Mouse (Mus musculus): ENCODE results near the gene Lamp2.
A peak's percentile ranks its signal among the peaks of the same experiment; 100 is the strongest.
"Not testable (repeated sequence)": the region's sequence is repeated elsewhere in the genome, so short reads cannot be mapped to it uniquely, and the experiment has no call there.

Lamp2 gene

GRCm38 (mm10) chrX:38455890-38456634 is at the start of gene Lamp2:
TSS of gene Lamp2 (minus strand) at chrX:38456454.
- ATAC-seq (ENCODE audit: low TSS enrichment): peak; percentile 100

GRCm38 (mm10) chrX:38504846-38505245 is 48.6 kb upstream of the Lamp2 start:
- no peak for ATAC-seq (ENCODE audit: low TSS enrichment)

- not testable (repeated sequence) for ATAC-seq (ENCODE audit: low TSS enrichment)
Observed at GRCm38 (mm10) chrX:38502182-38502581, 45.9 kb upstream of the Lamp2 start.

- not testable (repeated sequence) for ATAC-seq (ENCODE audit: low TSS enrichment)
Observed at GRCm38 (mm10) chrX:38485464-38485863, 29.2 kb upstream of the Lamp2 start.

- ATAC-seq (ENCODE audit: low TSS enrichment): no peak
Observed at GRCm38 (mm10) chrX:38478583-38478982, 22.3 kb upstream of the Lamp2 start.

GRCm38 (mm10) chrX:38473537-38474299 is 17.5 kb upstream of the Lamp2 start:
- ATAC-seq (ENCODE audit: low TSS enrichment): peak; percentile 88

GRCm38 (mm10) chrX:38473164-38473536 is 16.9 kb upstream of the Lamp2 start:
- peak; percentile 52; the same call in 1 of the 2 replicates for ATAC-seq (ENCODE audit: low TSS enrichment)

GRCm38 (mm10) chrX:38466236-38466635 is 10.0 kb upstream of the Lamp2 start:
- no peak for ATAC-seq (ENCODE audit: low TSS enrichment)

- ATAC-seq (ENCODE audit: low TSS enrichment): no peak
Observed at GRCm38 (mm10) chrX:38463160-38463559, 6.9 kb upstream of the Lamp2 start.

GRCm38 (mm10) chrX:38462101-38462500 is 5.8 kb upstream of the Lamp2 start:
- no peak for ATAC-seq (ENCODE audit: low TSS enrichment)

GRCm38 (mm10) chrX:38460887-38461286 is 4.6 kb upstream of the Lamp2 start:
- ATAC-seq (ENCODE audit: low TSS enrichment): no peak

- no peak for ATAC-seq (ENCODE audit: low TSS enrichment)
Observed at GRCm38 (mm10) chrX:38459076-38459475, 2.8 kb upstream of the Lamp2 start.

- ATAC-seq (ENCODE audit: low TSS enrichment): no peak
Observed at GRCm38 (mm10) chrX:38456635-38457006, 367 bp upstream of the Lamp2 start.

- ATAC-seq (ENCODE audit: low TSS enrichment): no peak
Observed at GRCm38 (mm10) chrX:38455474-38455873, 780 bp downstream of the Lamp2 start.

- ATAC-seq (ENCODE audit: low TSS enrichment): no peak
Observed at GRCm38 (mm10) chrX:38454900-38455299, 1.4 kb downstream of the Lamp2 start.

GRCm38 (mm10) chrX:38453924-38454323 is 2.3 kb downstream of the Lamp2 start:
- ATAC-seq (ENCODE audit: low TSS enrichment): no peak

GRCm38 (mm10) chrX:38450476-38450875 is 5.8 kb downstream of the Lamp2 start:
- ATAC-seq (ENCODE audit: low TSS enrichment): no peak

- no peak for ATAC-seq (ENCODE audit: low TSS enrichment)
Observed at GRCm38 (mm10) chrX:38445705-38446104, 10.5 kb downstream of the Lamp2 start.

GRCm38 (mm10) chrX:38442425-38442824 is 13.8 kb downstream of the Lamp2 start:
- ATAC-seq (ENCODE audit: low TSS enrichment): no peak

- no peak for ATAC-seq (ENCODE audit: low TSS enrichment)
Observed at GRCm38 (mm10) chrX:38439629-38440028, 16.6 kb downstream of the Lamp2 start.

GRCm38 (mm10) chrX:38438147-38438791 is 18.0 kb downstream of the Lamp2 start:
- ATAC-seq (ENCODE audit: low TSS enrichment): peak; percentile 96

GRCm38 (mm10) chrX:38429455-38429854 is 26.8 kb downstream of the Lamp2 start:
- ATAC-seq (ENCODE audit: low TSS enrichment): no peak

Data from frontal cortex, adult (tissue).